Mouse (Mus musculus) urinary bladder, postnatal 14 days (tissue): ENCODE data around the gene Sos1.
"Not testable (repeated sequence)": the region's sequence is repeated elsewhere in the genome, so short reads cannot be mapped to it uniquely, and the experiment has no call there.

Experiments used
- DNase-seq: peaks from one replicate; pipeline ENCODE4 v3.0.0; 2021; ENCODE audit warnings: low spot score

The Sos1 gene

GRCm38 (mm10) chr17:80418572-80419210, 61.6 kb downstream of the Sos1 start:
- DNase-seq = no peak

GRCm38 (mm10) chr17:80411182-80411581, 69.1 kb downstream of the Sos1 start:
- DNase-seq = no peak

GRCm38 (mm10) chr17:80398243-80398642, 82.0 kb downstream of the Sos1 start:
- DNase-seq = no peak

- DNase-seq = peak; percentile 37
These were observed 88.5 kb downstream of the Sos1 start for GRCm38 (mm10) chr17:80391423-80392403.

GRCm38 (mm10) chr17:80390024-80390423, 90.2 kb downstream of the Sos1 start:
- no peak for DNase-seq

- no peak for DNase-seq
These were observed 94.6 kb downstream of the Sos1 start for GRCm38 (mm10) chr17:80385671-80386070.

- not testable (repeated sequence) for DNase-seq
These were observed 101.9 kb downstream of the Sos1 start for GRCm38 (mm10) chr17:80378386-80378785.

- DNase-seq = no peak
These were observed 106.5 kb downstream of the Sos1 start for GRCm38 (mm10) chr17:80373726-80374096.

- DNase-seq = peak; percentile 90
These were observed 107.1 kb downstream of the Sos1 start, which contains the start of gene Gm10190 for GRCm38 (mm10) chr17:80372989-80373725. Gene Gm10190, minus strand, starts transcription at chr17:80373541.

- DNase-seq = no peak
These were observed 111.6 kb downstream of the Sos1 start for GRCm38 (mm10) chr17:80368606-80369005.

- DNase-seq = peak; percentile 11
These were observed 113.0 kb downstream of the Sos1 start for GRCm38 (mm10) chr17:80367276-80367675.

GRCm38 (mm10) chr17:80360245-80360644, 120.0 kb downstream of the Sos1 start:
- no peak for DNase-seq

- DNase-seq = no peak
These were observed 133.0 kb downstream of the Sos1 start for GRCm38 (mm10) chr17:80347234-80347633.

- DNase-seq = no peak
These were observed 133.6 kb downstream of the Sos1 start for GRCm38 (mm10) chr17:80346591-80347125.

- DNase-seq = no peak
These were observed 135.0 kb downstream of the Sos1 start for GRCm38 (mm10) chr17:80345277-80345676.
